In the genomic region with DNA sequence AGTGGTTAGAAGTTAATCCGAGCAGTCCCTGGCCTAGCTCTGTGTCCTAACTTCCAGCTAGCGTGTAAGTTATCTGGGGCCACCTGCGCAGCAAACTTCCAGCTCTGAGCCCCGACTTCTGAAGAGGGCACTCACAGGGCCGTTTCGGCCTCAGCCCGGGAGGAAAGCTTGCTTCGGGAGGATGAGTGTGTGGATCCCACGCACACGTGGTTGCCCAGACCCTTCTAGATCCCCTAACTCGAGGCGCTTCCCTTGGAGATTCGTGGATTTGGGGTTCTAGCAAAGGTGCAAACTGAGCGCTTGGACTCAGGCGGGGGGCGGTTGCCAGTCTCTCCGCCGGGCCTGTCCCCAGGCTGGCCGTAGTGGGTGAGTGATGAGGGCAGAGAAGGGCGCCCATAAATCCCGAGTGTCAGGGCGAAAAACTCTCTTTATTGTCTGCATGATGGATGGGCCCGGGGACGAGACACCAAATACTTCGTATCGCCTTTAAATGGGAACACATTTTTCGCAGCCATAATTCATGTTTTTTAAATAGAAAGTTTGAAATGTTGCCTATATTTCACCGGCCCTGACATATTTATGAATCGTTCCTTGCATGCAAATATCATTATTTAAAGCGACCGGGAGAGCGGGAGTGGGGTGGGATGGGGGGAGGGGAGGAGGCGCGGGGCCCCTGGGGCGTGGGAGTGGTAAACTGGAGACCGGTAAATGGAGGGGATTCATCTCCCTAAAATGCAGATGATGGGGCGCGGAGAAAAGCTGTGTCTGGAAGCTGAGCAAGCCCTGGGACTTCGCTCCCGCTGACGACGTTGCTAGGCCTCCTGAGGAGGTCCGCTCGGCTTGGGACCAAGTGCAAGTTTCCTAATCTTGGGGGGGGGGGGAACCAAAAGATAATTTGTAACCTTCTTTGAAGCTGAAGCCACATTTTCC, we compare ENCODE assay signal across 8 mouse cellular contexts. TPM values are rescaled to one million over a fixed set of nuclear protein-coding genes. Genes with fewer than 3 reads are reported as not detected.
DNase-seq lines count a peak whose midpoint lies in the region; ATAC-seq and TF ChIP-seq lines count a peak whose summit lies in the region.

No protein-coding gene starts in this region.

- intact Hi-C loops in left cerebral cortex, postnatal 25 days (cut with DNase I), result loop anchor here (5.0 kb wide), 1 partner anchor 43 kb away; no protein-coding TSS in a partner anchor

- 13% methylated on average over 44 of the region's 44 CpGs for WGBS in lung, embryonic 16.5 days
- whole genome bisulfite sequencing in stomach, embryonic 14.5 days, result 6% methylated on average over 44 of the region's 44 CpGs

- H3K27me3 ChIP-seq in lung, embryonic 16.5 days (ENCODE audit: control insufficient read depth, insufficient read depth, low read depth, low read length), result no peaks in the 10 kb centered on the region
- no peaks in the 10 kb centered on the region for H3K27me3 ChIP-seq in stomach, embryonic 14.5 days (ENCODE audit: control insufficient read depth, insufficient read depth, low read length)

- no peak for TF ChIP-seq CTCF in embryonic fibroblast, embryonic 13.5 days (IDR thresholded peaks at IDR 0.05; ENCODE audit: borderline replicate concordance, insufficient read depth, low read length)

- H3K4me3 ChIP-seq in embryonic fibroblast, embryonic 13.5 days (ENCODE audit: insufficient read depth, low read length), result peak overlapping the region; percentile 59
- peak overlapping the region; percentile 83 for H3K4me3 ChIP-seq in lung, embryonic 16.5 days (ENCODE audit: low read length)
- H3K4me3 ChIP-seq in stomach, embryonic 14.5 days (ENCODE audit: low read depth, low read length), result peak overlapping the region; percentile 59

- no peaks in the 10 kb centered on the region for H3K36me3 ChIP-seq in lung, embryonic 16.5 days (ENCODE audit: control insufficient read depth, insufficient read depth, low read length)
- H3K36me3 ChIP-seq in stomach, embryonic 14.5 days (ENCODE audit: control insufficient read depth, insufficient read depth, low read length), result no peaks in the 10 kb centered on the region

- peak overlapping the region; percentile 55 for H3K27ac ChIP-seq in embryonic fibroblast, embryonic 13.5 days (ENCODE audit: insufficient read depth, low read length)
- H3K27ac ChIP-seq in lung, embryonic 16.5 days (ENCODE audit: low read length), result peak overlapping the region; percentile 91
- H3K27ac ChIP-seq in stomach, embryonic 14.5 days (ENCODE audit: low read length), result peak overlapping the region; percentile 85

- ATAC-seq in lung, embryonic 16.5 days (ENCODE audit: low read depth), result no peak
- ATAC-seq in stomach, embryonic 14.5 days (ENCODE audit: insufficient number of reproducible peaks, insufficient read depth, low FRiP score, low read depth), result no peak

- no peaks in the 10 kb centered on the region for H3K9me3 ChIP-seq in lung, embryonic 16.5 days (ENCODE audit: control insufficient read depth, low read length)
- no peaks in the 10 kb centered on the region for H3K9me3 ChIP-seq in stomach, embryonic 14.5 days (ENCODE audit: control insufficient read depth, low read depth, low read length)

- H3K9ac ChIP-seq in lung, embryonic 16.5 days (ENCODE audit: low read length), result peak overlapping the region; percentile 83
- peak overlapping the region; percentile 61 for H3K9ac ChIP-seq in stomach, embryonic 14.5 days (replicated peaks; ENCODE audit: low read depth, low read length)

- H3K4me1 ChIP-seq in embryonic fibroblast, embryonic 13.5 days (ENCODE audit: control insufficient read depth, insufficient read depth, low read length), result no peaks in the 10 kb centered on the region; the same call in 1 of the 2 replicates
- H3K4me1 ChIP-seq in lung, embryonic 16.5 days (replicated peaks; ENCODE audit: control insufficient read depth, insufficient read depth, low read length), result peaks cover 13% of the 10 kb centered on the region
- peaks cover 17% of the 10 kb centered on the region; the same call in 1 of the 2 replicates for H3K4me1 ChIP-seq in stomach, embryonic 14.5 days (ENCODE audit: control insufficient read depth, insufficient read depth, low read length)

- DNase-seq in ovary, postnatal 36 days (ENCODE audit: low spot score), result peak; percentile 39
- no peak for DNase-seq in ovary, adult 18-20 months (ENCODE audit: low spot score)
- DNase-seq in kidney, adult 18-20 months, result peak; percentile 74
- DNase-seq in spleen, postnatal 10 days (ENCODE audit: low spot score in 2 of 2), result no peak
- DNase-seq in left cerebral cortex, postnatal 25 days (ENCODE audit: low spot score in 2 of 2), result no peak

- peak overlapping the region; percentile 93 for H3K4me2 ChIP-seq in lung, embryonic 16.5 days (ENCODE audit: low read depth, low read length)
- peak overlapping the region; percentile 88 for H3K4me2 ChIP-seq in stomach, embryonic 14.5 days (replicated peaks; ENCODE audit: low read depth, low read length)

- peak; percentile 20; the same call in 1 of the 2 replicates for TF ChIP-seq POLR2A in embryonic fibroblast, embryonic 13.5 days (IDR thresholded peaks at IDR 0.05; ENCODE audit: low read depth, low read length)

RNA-seq across cellular contexts. Expression of a gene that starts 4.9 kb away (rescaled TPM):
- 29.8 and 34.4 TPM in 2 replicates for polyA plus RNA-seq in embryonic fibroblast, embryonic 13.5 days (2011; ENCODE audit: insufficient read length, low read depth, missing spikeins)
- polyA plus RNA-seq in lung, embryonic 16.5 days (2015; fragmentation: Nextera tagmentation; extraction: Ambion mirVana), result 14.2 and 17.1 TPM in 2 replicates
- 15.2 and 17.0 TPM in 2 replicates for polyA plus RNA-seq in stomach, embryonic 14.5 days (2014; fragmentation: Nextera tagmentation; extraction: Ambion mirVana)
- total RNA-seq in left cerebral cortex, postnatal 25 days (2021), result 1 to 10 TPM; 2.2 to 4.8 TPM

RNA-seq across cellular contexts. Expression of a gene that starts 25.2 kb away (rescaled TPM):
- 0.63 TPM in 1 of 2 replicates, not detected in the other for polyA plus RNA-seq in embryonic fibroblast, embryonic 13.5 days (2011; ENCODE audit: insufficient read length, low read depth, missing spikeins)
- polyA plus RNA-seq in lung, embryonic 16.5 days (2015; fragmentation: Nextera tagmentation; extraction: Ambion mirVana), result 1.2 and 1.3 TPM in 2 replicates
- 0.46 and 1.1 TPM in 2 replicates for polyA plus RNA-seq in stomach, embryonic 14.5 days (2014; fragmentation: Nextera tagmentation; extraction: Ambion mirVana)
- total RNA-seq in left cerebral cortex, postnatal 25 days (2021), result under 1 TPM; 0.48 to 0.76 TPM

Comparison
In these comparisons a context has a peak if more than half of its experiments do, and no peak if none do; other contexts are left out.
1. DNase-seq: peak in ovary, postnatal 36 days (single experiment) and kidney, adult 18-20 months (single experiment); none in ovary, adult 18-20 months (single experiment), spleen, postnatal 10 days (0 of 2) and left cerebral cortex, postnatal 25 days (0 of 2).
2. Peak in every context shown above with its lines, with median percentiles within 50 percentile points of each other: H3K27ac ChIP-seq and H3K4me3 ChIP-seq.